Mouse (Mus musculus): ENCODE measurements around the gene Olfr976.

DNA sequence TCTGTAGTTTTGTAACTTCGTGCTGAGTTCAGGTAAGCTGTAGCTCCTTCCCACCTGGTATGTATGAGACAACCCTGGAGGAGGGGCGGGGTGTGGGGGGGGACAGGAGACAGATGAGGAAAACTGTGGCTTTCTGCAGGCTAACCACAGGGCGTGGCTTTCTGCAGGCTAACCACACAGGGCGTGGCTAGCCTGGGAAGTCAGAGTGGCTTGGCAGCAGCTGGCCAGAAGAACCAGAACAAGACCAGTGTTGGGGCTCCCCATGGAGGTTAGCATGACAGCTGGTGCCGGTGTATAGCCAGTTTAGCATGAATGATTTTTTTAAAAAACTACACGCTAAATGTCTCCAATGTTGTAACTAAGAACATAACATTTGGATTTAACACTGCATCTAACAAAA, 55.8 kb downstream of the Olfr976 start:
- TF ChIP-seq POLR2A (IDR thresholded peaks at IDR 0.05; ENCODE audit: insufficient read length, low read depth) (no peak), MYOG (IDR thresholded peaks at IDR 0.05; ENCODE audit: control insufficient read depth in 1 of 3, insufficient read depth in 1 of 3, insufficient read length in 2 of 3, low read depth in 2 of 3) (peak; percentile 21 to 72 (median 32)), MYOD1 (IDR thresholded peaks at IDR 0.05; ENCODE audit: control insufficient read depth in 1 of 3, insufficient read length in 2 of 3, low read depth in 2 of 3) (peak in 1 of 3 experiments; percentile 62), CEBPB (IDR thresholded peaks at IDR 0.05; ENCODE audit: insufficient read depth, poor library complexity, severe bottlenecking) (no peak)
